Mouse (Mus musculus) stomach, postnatal 0 days (tissue): Measurements from ENCODE around the gene Stub1. TPM values are rescaled to one million over a fixed set of nuclear protein-coding genes. Genes with fewer than 3 reads are reported as not detected.

ENCODE experiments used
- ATAC-seq: fragments of 200-750 bp; cut with Nextera tagmentation; 2 replicates; pipeline ENCODE4 v1.8.0; 2017; ENCODE audit not compliant: low FRiP score, low TSS enrichment
- DNase-seq: peaks from one replicate; pipeline ENCODE4 v3.0.0-alpha.2; 2016; ENCODE audit warnings: low spot score
- H3K27ac ChIP-seq: fragments of 300-500 bp; sonication (generic); replicated peaks from 2 replicates; pipeline ENCODE4 v1.5.1; 2014; ENCODE audit warnings: mild to moderate bottlenecking, control low read depth
- H3K27me3 ChIP-seq: fragments of 300-500 bp; sonication (generic); 2 replicates; pipeline ENCODE4 v1.6.1; 2014; ENCODE audit warnings: low read length; ENCODE audit not compliant: control insufficient read depth, insufficient read depth
- H3K36me3 ChIP-seq: fragments of 300-500 bp; sonication (generic); 2 replicates; pipeline ENCODE4 v1.6.1; 2014; ENCODE audit warnings: low read length, mixed read lengths; ENCODE audit not compliant: control insufficient read depth, insufficient read depth
- H3K4me1 ChIP-seq: fragments of 300-500 bp; sonication (generic); replicated peaks from 2 replicates; pipeline ENCODE4 v1.6.1; 2014; ENCODE audit warnings: antibody characterized with exemption; ENCODE audit not compliant: control insufficient read depth, insufficient read depth
- H3K4me2 ChIP-seq: fragments of 300-500 bp; sonication (generic); replicated peaks from 2 replicates; pipeline ENCODE4 v1.6.1; 2014; ENCODE audit warnings: low read depth, mild to moderate bottlenecking, control low read depth, moderate library complexity
- H3K4me3 ChIP-seq: fragments of 300-500 bp; sonication (generic); 2 replicates; pipeline ENCODE4 v1.5.1; 2014; ENCODE audit warnings: low read depth, low read length, control low read depth
- H3K9ac ChIP-seq: fragments of 300-500 bp; sonication (generic); 2 replicates; pipeline ENCODE4 v1.6.1; 2014; ENCODE audit warnings: mild to moderate bottlenecking, low read length, control low read depth, mixed read lengths
- H3K9me3 ChIP-seq: fragments of 300-500 bp; sonication (generic); 2 replicates; pipeline ENCODE4 v1.6.1; 2016; ENCODE audit warnings: low read length; ENCODE audit not compliant: control insufficient read depth
- CTCF ChIP-seq: IDR thresholded peaks from 2 replicates; pipeline ENCODE4 v1.5.1; 2016; ENCODE audit warnings: antibody characterized with exemption, low read depth, mild to moderate bottlenecking, moderate library complexity
- EP300 ChIP-seq: optimal IDR thresholded peaks from 2 replicates; pipeline ENCODE3; 2016; ENCODE audit warnings: antibody characterized with exemption
- WGBS: fragments of 180-500 bp; shearing (Covaris S2); extraction: QIAGEN DNeasy Blood & Tissue Kit; methylation state at CpG from one replicate; pipeline ENCODE4 v1.1.7; 2014; 5-methylcytosine and 5-hydroxymethylcytosine counted together
- polyA plus RNA-seq: library from polyadenylated mRNA; unstranded; fragments of >200 nt; fragmentation: Nextera tagmentation; extraction: Ambion mirVana; gene quantifications from 2 replicates; pipeline ENCODE4 v1.2.1, GENCODE M21; 2015

The Stub1 gene
- polyA plus RNA-seq, 1 experiment from 2014 or later = 215 TPM

GRCm38 (mm10) chr17:25860832-25861703 is 27.9 kb upstream of the Stub1 start, which contains the start of gene Wdr90:
Gene Wdr90, minus strand, starts transcription at chr17:25861501.
- Histone ChIP-seq H3K9ac (peak within 1 kb of the TSS; percentile 79), H3K27ac (peak within 1 kb of the TSS; percentile 77), H3K4me3 (peak within 1 kb of the TSS; percentile 67), H3K9me3 (no peaks in the 10 kb centered on the region), H3K4me1 (peaks cover 7% of the 10 kb centered on the region), H3K36me3 (no peaks in the 10 kb centered on the region), H3K4me2 (peak within 1 kb of the TSS; percentile 91), H3K27me3 (no peaks in the 10 kb centered on the region)
- 2% methylated on average over 61 of the region's 65 CpGs for WGBS
- DNase-seq = peak; percentile 91
- TF ChIP-seq EP300 = no peak
- peak; percentile 58 for TF ChIP-seq CTCF
- ATAC-seq = peak; percentile 85

GRCm38 (mm10) chr17:25860229-25860628 is 27.0 kb upstream of the Stub1 start:
- DNase-seq (no peak), ATAC-seq (no peak)
- Histone ChIP-seq H3K27me3 (no peaks in the 10 kb centered on the region), H3K27ac (no peak overlapping the region), H3K4me3 (no peak overlapping the region), H3K9me3 (no peaks in the 10 kb centered on the region), H3K4me2 (peak overlapping the region; percentile 91), H3K9ac (no peak overlapping the region), H3K4me1 (peaks cover 7% of the 10 kb centered on the region), H3K36me3 (no peaks in the 10 kb centered on the region)
- TF ChIP-seq CTCF (no peak), EP300 (no peak)
- 94% methylated on average over 6 of the region's 6 CpGs for WGBS

- ATAC-seq = peak; percentile 94
- WGBS = under 1% methylated on average over 20 of the region's 21 CpGs
- Histone ChIP-seq H3K36me3 (peaks cover 24% of the 10 kb centered on the region), H3K4me1 (no peaks in the 10 kb centered on the region; the same call in 1 of the 2 replicates), H3K4me3 (peak within 1 kb of the TSS; percentile 83), H3K27me3 (no peaks in the 10 kb centered on the region), H3K4me2 (peak within 1 kb of the TSS; percentile 92), H3K27ac (peak within 1 kb of the TSS; percentile 87), H3K9ac (peak within 1 kb of the TSS; percentile 86), H3K9me3 (no peaks in the 10 kb centered on the region)
- DNase-seq = peak; percentile 98
- TF ChIP-seq EP300 (no peak), CTCF (peak; percentile 83)
Measured at GRCm38 (mm10) chr17:25844396-25844901, 11.2 kb upstream of the Stub1 start, which contains the start of gene Rhot2. Gene Rhot2, minus strand, starts transcription at chr17:25844851.

GRCm38 (mm10) chr17:25843636-25844395 is 10.6 kb upstream of the Stub1 start:
- DNase-seq (no peak), ATAC-seq (peak; percentile 24)
- 2% methylated on average over 32 of the region's 38 CpGs for WGBS
- peak overlapping the region; percentile 87 for H3K27ac ChIP-seq
- H3K4me3 ChIP-seq = peak overlapping the region; percentile 83
- peak overlapping the region; percentile 92 for H3K4me2 ChIP-seq
- H3K36me3 ChIP-seq = peaks cover 29% of the 10 kb centered on the region
- H3K9me3 ChIP-seq = no peaks in the 10 kb centered on the region
- peak overlapping the region; percentile 86 for H3K9ac ChIP-seq
- no peaks in the 10 kb centered on the region for H3K27me3 ChIP-seq
- H3K4me1 ChIP-seq = no peaks in the 10 kb centered on the region; the same call in 1 of the 2 replicates
- no peak for TF ChIP-seq CTCF
- TF ChIP-seq EP300 = no peak

GRCm38 (mm10) chr17:25843122-25843521 is 9.9 kb upstream of the Stub1 start:
- TF ChIP-seq CTCF = no peak
- TF ChIP-seq EP300 = no peak
- peak overlapping the region; percentile 83 for H3K4me3 ChIP-seq
- H3K9ac ChIP-seq = peak overlapping the region; percentile 86
- no peaks in the 10 kb centered on the region; the same call in 1 of the 2 replicates for H3K4me1 ChIP-seq
- peaks cover 29% of the 10 kb centered on the region for H3K36me3 ChIP-seq
- H3K9me3 ChIP-seq = no peaks in the 10 kb centered on the region
- no peaks in the 10 kb centered on the region for H3K27me3 ChIP-seq
- ATAC-seq (no peak), DNase-seq (no peak)
- 78% methylated on average over 4 of the region's 4 CpGs for WGBS
- H3K4me2 ChIP-seq = peak overlapping the region; percentile 20
- H3K27ac ChIP-seq = no peak overlapping the region
